Comparison of ENCODE assay signal across 21 mouse cellular contexts in the genomic region with DNA sequence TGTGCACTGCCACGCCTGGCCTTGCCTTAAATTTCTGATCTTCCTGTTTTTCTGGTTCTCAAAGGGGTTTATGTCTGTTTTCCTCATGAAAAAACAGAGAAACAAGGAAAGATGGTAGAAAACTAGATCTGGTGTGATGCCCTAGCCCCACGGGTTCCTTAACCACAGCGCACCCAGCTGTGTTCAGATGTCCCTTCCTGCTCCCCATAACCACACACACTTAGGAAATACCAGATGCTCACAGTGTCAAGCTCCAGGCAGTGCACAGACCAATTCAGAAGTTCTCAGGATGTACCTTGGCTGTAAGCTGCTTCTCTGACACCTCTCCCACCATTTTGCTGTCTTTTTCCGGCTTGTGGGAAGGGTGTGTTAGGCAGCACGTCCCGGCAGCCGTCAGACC. TPM values are rescaled to one million over a fixed set of nuclear protein-coding genes. Genes with fewer than 3 reads are reported as not detected.
A peak's percentile ranks its signal among the peaks of the same experiment; 100 is the strongest.
DNase-seq lines count a peak whose midpoint lies in the region; ATAC-seq and TF ChIP-seq lines count a peak whose summit lies in the region.
"Had no signal": no experiment of that assay in that cellular context is flagged by ENCODE, and none has a peak within 500 bp of the region (broad histone marks: within the 10 kb centered on the region; RNA-seq: fewer than 3 reads in every experiment).

No protein-coding gene starts in this region.

- no peak overlapping the region for H3K4me3 ChIP-seq in kidney, adult 2 months (ENCODE audit: insufficient read depth, low read depth, low read length)
- H3K4me3 ChIP-seq in MEL (ENCODE audit: control insufficient read depth in 1 of 2, insufficient read depth in 1 of 2, low read depth in 2 of 2, low read length in 2 of 2), result no peak overlapping the region
- H3K4me3 ChIP-seq in liver, embryonic 12.5 days, result no peak overlapping the region
- no peak overlapping the region for H3K4me3 ChIP-seq in small intestine, adult 2 months (ENCODE audit: low read depth, low read length)
- no peak overlapping the region for H3K4me3 ChIP-seq in heart, embryonic 12.5 days
- H3K4me3 ChIP-seq: hindbrain, embryonic 12.5 days; myocyte; neural tube, embryonic 15.5 days had no signal

- no peak for TF ChIP-seq EP300 in MEL (IDR thresholded peaks at IDR 0.05; ENCODE audit: low read depth in 1 of 2, low read length in 2 of 2)

- H3K4me1 ChIP-seq in kidney, adult 2 months (ENCODE audit: control insufficient read depth, insufficient read depth, low read length), result peaks cover 49% of the 10 kb centered on the region
- peaks cover 3 to 8% of the 10 kb centered on the region in 2 experiments; a peak in 3 of 4 replicates for H3K4me1 ChIP-seq in MEL (ENCODE audit: control insufficient read depth in 1 of 2, insufficient read depth in 2 of 2, low read length in 2 of 2)
- peaks cover 44% of the 10 kb centered on the region for H3K4me1 ChIP-seq in liver, embryonic 12.5 days
- H3K4me1 ChIP-seq in small intestine, adult 2 months (ENCODE audit: control insufficient read depth, insufficient read depth, insufficient read length, low read length), result peaks cover 22% of the 10 kb centered on the region; the same call in 1 of the 2 replicates
- H3K4me1 ChIP-seq in heart, embryonic 12.5 days (replicated peaks), result peaks cover 10% of the 10 kb centered on the region; the same call in 1 of the 2 replicates
- H3K4me1 ChIP-seq: hindbrain, embryonic 12.5 days; neural tube, embryonic 15.5 days had no signal

- no peak for TF ChIP-seq RAD21 in MEL (IDR thresholded peaks at IDR 0.05; ENCODE audit: low read depth, low read length)

- no peak overlapping the region for H3K9ac ChIP-seq in MEL (ENCODE audit: control insufficient read depth, low read depth, low read length, poor library complexity, severe bottlenecking)
- H3K9ac ChIP-seq in liver, embryonic 12.5 days, result no peak overlapping the region
- no peak overlapping the region for H3K9ac ChIP-seq in heart, embryonic 12.5 days
- H3K9ac ChIP-seq: hindbrain, embryonic 12.5 days; liver, embryonic 14.5 days; neural tube, embryonic 15.5 days had no signal

- H3K9me3 ChIP-seq in MEL (replicated peaks; ENCODE audit: insufficient read depth, low read length), result no peaks in the 10 kb centered on the region
- no peaks in the 10 kb centered on the region for H3K9me3 ChIP-seq in liver, embryonic 12.5 days (replicated peaks)
- no peaks in the 10 kb centered on the region for H3K9me3 ChIP-seq in heart, embryonic 12.5 days (replicated peaks)
- H3K9me3 ChIP-seq: hindbrain, embryonic 12.5 days; neural tube, embryonic 15.5 days had no signal

- peak overlapping the region; percentile 93; the same call in 1 of the 2 replicates for H3K27ac ChIP-seq in kidney, adult 2 months (ENCODE audit: insufficient read depth, low read depth, low read length)
- no peak overlapping the region for H3K27ac ChIP-seq in MEL (ENCODE audit: control insufficient read depth, low read depth, low read length)
- peak overlapping the region; percentile 11; the same call in 1 of the 2 replicates for H3K27ac ChIP-seq in liver, embryonic 12.5 days
- H3K27ac ChIP-seq in small intestine, adult 2 months (ENCODE audit: insufficient read depth, low read depth, low read length), result 0 out of 2 replicates have a peak overlapping the region, but pooled peaks have one; percentile 34
- no peak overlapping the region for H3K27ac ChIP-seq in heart, embryonic 12.5 days (ENCODE audit: poor library complexity, severe bottlenecking)
- H3K27ac ChIP-seq: hindbrain, embryonic 12.5 days; liver, embryonic 14.5 days; neural tube, embryonic 15.5 days had no signal

- no peak overlapping the region for H3K4me2 ChIP-seq in liver, embryonic 12.5 days
- no peak overlapping the region for H3K4me2 ChIP-seq in heart, embryonic 12.5 days
- H3K4me2 ChIP-seq: hindbrain, embryonic 12.5 days; neural tube, embryonic 15.5 days had no signal

- no peaks in the 10 kb centered on the region for H3K27me3 ChIP-seq in kidney, adult 2 months (replicated peaks; ENCODE audit: control insufficient read depth, insufficient read depth, low read length)
- no peaks in the 10 kb centered on the region for H3K27me3 ChIP-seq in MEL (ENCODE audit: control insufficient read depth in 1 of 2, insufficient read depth in 2 of 2, low read length in 2 of 2)
- H3K27me3 ChIP-seq in liver, embryonic 12.5 days (replicated peaks), result no peaks in the 10 kb centered on the region
- H3K27me3 ChIP-seq in small intestine, adult 2 months (ENCODE audit: control insufficient read depth, insufficient read depth, low read length), result no peaks in the 10 kb centered on the region
- H3K27me3 ChIP-seq in heart, embryonic 12.5 days (replicated peaks), result no peaks in the 10 kb centered on the region
- H3K27me3 ChIP-seq: hindbrain, embryonic 12.5 days; neural tube, embryonic 15.5 days had no signal

- no peak for DNase-seq in kidney, adult 2 months
- DNase-seq in kidney, postnatal 36 days, result no peak
- DNase-seq in MEL (ENCODE audit: low read depth, low spot score), result no peak
- no peak for DNase-seq in layer of hippocampus, adult 8-10 months (ENCODE audit: low spot score in 2 of 2)
- DNase-seq in retina, postnatal 1 day, result no peak
- DNase-seq: B cell, adult 2 months; cerebellum, postnatal 36 days; gastrocnemius, postnatal 14 days; heart, postnatal 10 days; lung, postnatal 14 days; midbrain, embryonic 14.5 days; thymus, adult 2 months had no signal

- no peak for ATAC-seq in liver, embryonic 12.5 days
- ATAC-seq in heart, embryonic 12.5 days (ENCODE audit: insufficient number of reproducible peaks, low FRiP score), result no peak
- ATAC-seq: intestine, embryonic 16.5 days had no signal

- no peak for TF ChIP-seq POLR2A in kidney, adult 2 months (IDR thresholded peaks at IDR 0.05; ENCODE audit: low read depth, low read length)
- TF ChIP-seq POLR2A in MEL (IDR thresholded peaks at IDR 0.05; ENCODE audit: control insufficient read depth in 1 of 2, insufficient read depth in 1 of 2, low read depth in 1 of 2, low read length in 2 of 2, poor library complexity in 1 of 2), result no peak
- no peak for TF ChIP-seq POLR2A in small intestine, adult 2 months (IDR thresholded peaks at IDR 0.05; ENCODE audit: low read depth, low read length)

- H3K79me2 ChIP-seq in MEL (ENCODE audit: control insufficient read depth, insufficient read depth, low read length, poor library complexity), result peaks cover 2% of the 10 kb centered on the region; the same call in 1 of the 2 replicates

- no peak for TF ChIP-seq CTCF in kidney, adult 2 months (conservative IDR thresholded peaks at IDR 0.05; ENCODE audit: insufficient read depth, insufficient read length, low read depth, low read length)
- no peak for TF ChIP-seq CTCF in MEL (IDR thresholded peaks at IDR 0.05 in 2 of 3, conservative IDR thresholded peaks at IDR 0.05 in 1 of 3; ENCODE audit: control insufficient read depth in 1 of 3, insufficient read depth in 1 of 3, low read depth in 2 of 3, low read length in 3 of 3, poor library complexity in 1 of 3, severe bottlenecking in 1 of 3)
- no peak for TF ChIP-seq CTCF in small intestine, adult 2 months (IDR thresholded peaks at IDR 0.05; ENCODE audit: extremely low read depth, insufficient read length, insufficient replicate concordance, low read depth, low read length)

- H3K36me3 ChIP-seq in kidney, adult 2 months (ENCODE audit: control insufficient read depth, insufficient read depth, low read length), result peaks cover 2% of the 10 kb centered on the region; the same call in 1 of the 2 replicates
- peaks cover 8 to 25% of the 10 kb centered on the region in 2 experiments for H3K36me3 ChIP-seq in MEL (ENCODE audit: control insufficient read depth in 1 of 2, insufficient read depth in 2 of 2, low read length in 2 of 2)
- peaks cover 60% of the 10 kb centered on the region for H3K36me3 ChIP-seq in liver, embryonic 12.5 days
- peaks cover 58% of the 10 kb centered on the region for H3K36me3 ChIP-seq in small intestine, adult 2 months (ENCODE audit: control insufficient read depth, insufficient read depth, low read length)
- H3K36me3 ChIP-seq in heart, embryonic 12.5 days, result peaks cover 63% of the 10 kb centered on the region

- 62% methylated on average over 7 of the region's 7 CpGs for WGBS in kidney, adult 2 months
- WGBS in liver, embryonic 12.5 days (ENCODE audit: insufficient replicate concordance), result 61% methylated on average over 7 of the region's 7 CpGs
- 56% methylated on average over 7 of the region's 7 CpGs for WGBS in small intestine, adult 2 months
- WGBS in heart, embryonic 12.5 days, result 84% methylated on average over 7 of the region's 7 CpGs

RNA-seq across cellular contexts. Expression of a gene that starts 12.4 kb away (rescaled TPM):
- polyA plus RNA-seq in kidney, adult 2 months (2012; rRNA removed), result 25.6 and 27.0 TPM in 2 replicates
- 28.5 and 32.4 TPM in 2 replicates for total RNA-seq in MEL (2012; rRNA removed)
- 10 to 100 TPM in 1 of 2 experiments, not detected in 1; 51.8 TPM for polyA plus RNA-seq in MEL (2012; ENCODE audit: insufficient read depth in 1 of 2, insufficient read length in 2 of 2, low read depth in 1 of 2, low replicate concordance in 2 of 2, missing spikeins in 1 of 2)
- polyA plus RNA-seq in liver, embryonic 12.5 days (2016; fragmentation: Nextera tagmentation; extraction: Ambion mirVana), result 11.8 and 12.1 TPM in 2 replicates
- polyA plus RNA-seq in small intestine, adult 2 months (2012; rRNA removed), result 4.4 and 11.5 TPM in 2 replicates
- polyA plus RNA-seq in heart, embryonic 12.5 days (2016; fragmentation: Nextera tagmentation; extraction: Ambion mirVana), result 29.5 and 31.7 TPM in 2 replicates
- total RNA-seq in layer of hippocampus, adult 8-10 months (2022), result 10 to 100 TPM; 19.2 to 22.4 (median 21.0) TPM

RNA-seq across cellular contexts. Expression of a gene that starts 12.7 kb away (rescaled TPM):
- polyA plus RNA-seq in kidney, adult 2 months (2012; rRNA removed), result 5.6 and 6.3 TPM in 2 replicates
- 7.7 and 7.8 TPM in 2 replicates for total RNA-seq in MEL (2012; rRNA removed)
- 10 to 100 TPM in 1 of 2 experiments, not detected in 1; 33.9 TPM for polyA plus RNA-seq in MEL (2012; ENCODE audit: insufficient read depth in 1 of 2, insufficient read length in 2 of 2, low read depth in 1 of 2, low replicate concordance in 2 of 2, missing spikeins in 1 of 2)
- polyA plus RNA-seq in liver, embryonic 12.5 days (2016; fragmentation: Nextera tagmentation; extraction: Ambion mirVana), result 3.1 and 4.6 TPM in 2 replicates
- 0.52 and 0.65 TPM in 2 replicates for polyA plus RNA-seq in small intestine, adult 2 months (2012; rRNA removed)
- 1.2 and 1.7 TPM in 2 replicates for polyA plus RNA-seq in heart, embryonic 12.5 days (2016; fragmentation: Nextera tagmentation; extraction: Ambion mirVana)
- 1 to 10 TPM in 2 of 4 experiments, under 1 TPM in 2; 0.85 to 1.4 (median 1.2) TPM for total RNA-seq in layer of hippocampus, adult 8-10 months (2022)

RNA-seq across cellular contexts. Expression of a gene that starts 13.2 kb away (rescaled TPM):
- polyA plus RNA-seq in kidney, adult 2 months (2012; rRNA removed), result 120 and 155 TPM in 2 replicates
- total RNA-seq in MEL (2012; rRNA removed), result 203 and 265 TPM in 2 replicates
- polyA plus RNA-seq in MEL (2012; ENCODE audit: insufficient read depth in 1 of 2, insufficient read length in 2 of 2, low read depth in 1 of 2, low replicate concordance in 2 of 2, missing spikeins in 1 of 2), result 100 to 1,000 TPM in 1 of 2 experiments, not detected in 1; 234 TPM
- polyA plus RNA-seq in liver, embryonic 12.5 days (2016; fragmentation: Nextera tagmentation; extraction: Ambion mirVana), result 18.8 and 22.5 TPM in 2 replicates
- polyA plus RNA-seq in small intestine, adult 2 months (2012; rRNA removed), result 58.5 and 89.2 TPM in 2 replicates
- polyA plus RNA-seq in heart, embryonic 12.5 days (2016; fragmentation: Nextera tagmentation; extraction: Ambion mirVana), result 26.9 and 29.7 TPM in 2 replicates
- total RNA-seq in layer of hippocampus, adult 8-10 months (2022), result 10 to 100 TPM; 20.7 to 28.4 (median 23.9) TPM

RNA-seq across cellular contexts. Expression of a gene that starts 20.3 kb away (rescaled TPM):
- 143 and 173 TPM in 2 replicates for polyA plus RNA-seq in kidney, adult 2 months (2012; rRNA removed)
- 240 and 307 TPM in 2 replicates for total RNA-seq in MEL (2012; rRNA removed)
- polyA plus RNA-seq in MEL (2012; ENCODE audit: insufficient read depth in 1 of 2, insufficient read length in 2 of 2, low read depth in 1 of 2, low replicate concordance in 2 of 2, missing spikeins in 1 of 2), result 100 to 1,000 TPM; 134 to 357 TPM
- 134 and 135 TPM in 2 replicates for polyA plus RNA-seq in liver, embryonic 12.5 days (2016; fragmentation: Nextera tagmentation; extraction: Ambion mirVana)
- polyA plus RNA-seq in small intestine, adult 2 months (2012; rRNA removed), result 51.3 and 84.0 TPM in 2 replicates
- 136 and 137 TPM in 2 replicates for polyA plus RNA-seq in heart, embryonic 12.5 days (2016; fragmentation: Nextera tagmentation; extraction: Ambion mirVana)
- 10 to 100 TPM; 49.1 to 65.7 (median 61.2) TPM for total RNA-seq in layer of hippocampus, adult 8-10 months (2022)

RNA-seq across cellular contexts. Expression of a gene that starts 43.3 kb away (rescaled TPM):
- 0.09 and 0.41 TPM in 2 replicates for polyA plus RNA-seq in kidney, adult 2 months (2012; rRNA removed)
- 0.19 and 0.20 TPM in 2 replicates for total RNA-seq in MEL (2012; rRNA removed)
- under 1 TPM in 1 of 2 experiments, not detected in 1; 0.43 TPM for polyA plus RNA-seq in MEL (2012; ENCODE audit: insufficient read depth in 1 of 2, insufficient read length in 2 of 2, low read depth in 1 of 2, low replicate concordance in 2 of 2, missing spikeins in 1 of 2)
- not detected in 2 replicates for polyA plus RNA-seq in liver, embryonic 12.5 days (2016; fragmentation: Nextera tagmentation; extraction: Ambion mirVana)
- 0.16 and 0.58 TPM in 2 replicates for polyA plus RNA-seq in small intestine, adult 2 months (2012; rRNA removed)
- polyA plus RNA-seq in heart, embryonic 12.5 days (2016; fragmentation: Nextera tagmentation; extraction: Ambion mirVana), result not detected in 2 replicates
- under 1 TPM in 3 of 4 experiments, not detected in 1; 0.43 to 0.95 (median 0.63) TPM for total RNA-seq in layer of hippocampus, adult 8-10 months (2022)
- total RNA-seq: gastrocnemius, postnatal 14 days; heart, adult 8-10 months; heart, postnatal 10 days had no signal
- polyA plus RNA-seq: midbrain, embryonic 14.5 days had no signal

Comparison
In these comparisons a context has a peak if more than half of its experiments do, and no peak if none do; other contexts are left out.
1. H3K27ac ChIP-seq: peak in kidney, adult 2 months (single experiment), liver, embryonic 12.5 days (single experiment) and small intestine, adult 2 months (single experiment); none in MEL (single experiment) and heart, embryonic 12.5 days (single experiment).